ENCODE assay signal across 8 mouse cellular contexts in genomic region chr15:84854171-84854811, GRCm38 (mm10). TPM values are rescaled to one million over a fixed set of nuclear protein-coding genes. Genes with fewer than 3 reads are reported as not detected.
DNase-seq lines count a peak whose midpoint lies in the region; ATAC-seq and TF ChIP-seq lines count a peak whose summit lies in the region.

No protein-coding gene starts in this region.

- no peaks in the 10 kb centered on the region for H3K9me3 ChIP-seq in lung, embryonic 15.5 days
- H3K9me3 ChIP-seq in embryonic facial prominence, embryonic 14.5 days (ENCODE audit: control insufficient read depth, low read length) = no peaks in the 10 kb centered on the region
- H3K9me3 ChIP-seq in intestine, postnatal 0 days (ENCODE audit: control insufficient read depth) = no peaks in the 10 kb centered on the region
- H3K9me3 ChIP-seq in midbrain, embryonic 11.5 days (ENCODE audit: control insufficient read depth, low read length) = no peaks in the 10 kb centered on the region

- no peak overlapping the region for H3K27ac ChIP-seq in lung, embryonic 15.5 days
- H3K27ac ChIP-seq in embryonic facial prominence, embryonic 14.5 days (replicated peaks; ENCODE audit: low read depth, low read length) = no peak overlapping the region
- H3K27ac ChIP-seq in intestine, postnatal 0 days (ENCODE audit: low read depth, low read length) = 0 out of 2 replicates have a peak overlapping the region, but pooled peaks have one; percentile 4
- peak overlapping the region; percentile 98 for H3K27ac ChIP-seq in midbrain, embryonic 11.5 days (ENCODE audit: low read depth, low read length)

- H3K4me2 ChIP-seq in lung, embryonic 15.5 days = peak overlapping the region; percentile 100
- peak overlapping the region; percentile 97 for H3K4me2 ChIP-seq in embryonic facial prominence, embryonic 14.5 days (ENCODE audit: low read depth, low read length)
- H3K4me2 ChIP-seq in intestine, postnatal 0 days (replicated peaks; ENCODE audit: low read depth) = peak overlapping the region; percentile 100
- peak overlapping the region; percentile 74 for H3K4me2 ChIP-seq in midbrain, embryonic 11.5 days

- H3K4me3 ChIP-seq in lung, embryonic 15.5 days = peak overlapping the region; percentile 70
- H3K4me3 ChIP-seq in embryonic facial prominence, embryonic 14.5 days (ENCODE audit: low read depth, low read length) = peak overlapping the region; percentile 74
- peak overlapping the region; percentile 71 for H3K4me3 ChIP-seq in intestine, postnatal 0 days (ENCODE audit: low read depth, low read length)
- peak overlapping the region; percentile 80 for H3K4me3 ChIP-seq in midbrain, embryonic 11.5 days (ENCODE audit: low read depth, low read length)

- no peak for ATAC-seq in lung, embryonic 15.5 days (ENCODE audit: borderline replicate concordance, extremely low read depth, low FRiP score, low TSS enrichment)
- ATAC-seq in embryonic facial prominence, embryonic 14.5 days (ENCODE audit: low read depth) = no peak
- ATAC-seq in intestine, postnatal 0 days = no peak
- ATAC-seq in midbrain, embryonic 11.5 days (ENCODE audit: low FRiP score) = no peak; the same call in 1 of the 2 replicates

- peaks cover 22% of the 10 kb centered on the region for H3K4me1 ChIP-seq in lung, embryonic 15.5 days
- peaks cover 23% of the 10 kb centered on the region for H3K4me1 ChIP-seq in embryonic facial prominence, embryonic 14.5 days (ENCODE audit: control insufficient read depth, insufficient read depth, low read length)
- 0 out of 2 replicates have a peak, but pooled peaks cover 9% of the 10 kb centered on the region for H3K4me1 ChIP-seq in intestine, postnatal 0 days (replicated peaks; ENCODE audit: control insufficient read depth, insufficient read depth, low read length)
- peaks cover 31% of the 10 kb centered on the region for H3K4me1 ChIP-seq in midbrain, embryonic 11.5 days (ENCODE audit: control insufficient read depth, insufficient read depth, low read length)

- peak; percentile 26 for DNase-seq in adrenal gland, adult 8-10 months
- no peak for DNase-seq in adrenal gland, adult (ENCODE audit: inconsistent age in 2 of 2, low spot score in 1 of 2)
- DNase-seq in lung, postnatal 4 days = no peak
- DNase-seq in embryonic facial prominence, embryonic 14.5 days (ENCODE audit: low spot score) = no peak
- peak; percentile 97 for DNase-seq in midbrain, embryonic 11.5 days (ENCODE audit: low spot score, missing footprints)
- DNase-seq in ovary, postnatal 10 days (ENCODE audit: low spot score) = no peak

- H3K36me3 ChIP-seq in lung, embryonic 15.5 days = no peaks in the 10 kb centered on the region
- H3K36me3 ChIP-seq in embryonic facial prominence, embryonic 14.5 days (ENCODE audit: control insufficient read depth, insufficient read depth, low read length) = no peaks in the 10 kb centered on the region
- no peaks in the 10 kb centered on the region for H3K36me3 ChIP-seq in intestine, postnatal 0 days (ENCODE audit: control insufficient read depth, insufficient read depth)
- no peaks in the 10 kb centered on the region for H3K36me3 ChIP-seq in midbrain, embryonic 11.5 days (ENCODE audit: control insufficient read depth, insufficient read depth, low read length)

- no peak for TF ChIP-seq CTCF in intestine, postnatal 0 days (IDR thresholded peaks at IDR 0.05; ENCODE audit: low read depth)

- H3K9ac ChIP-seq in lung, embryonic 15.5 days = peak overlapping the region; percentile 1; the same call in 1 of the 2 replicates
- peak overlapping the region; percentile 78 for H3K9ac ChIP-seq in embryonic facial prominence, embryonic 14.5 days (ENCODE audit: low read depth, low read length)
- 0 out of 2 replicates have a peak overlapping the region, but pooled peaks have one; percentile 11 for H3K9ac ChIP-seq in intestine, postnatal 0 days (ENCODE audit: low read depth, low read length)
- peak overlapping the region; percentile 97 for H3K9ac ChIP-seq in midbrain, embryonic 11.5 days (ENCODE audit: low read length)

- H3K27me3 ChIP-seq in lung, embryonic 15.5 days = peaks cover 35% of the 10 kb centered on the region
- peaks cover 13% of the 10 kb centered on the region; the same call in 1 of the 2 replicates for H3K27me3 ChIP-seq in embryonic facial prominence, embryonic 14.5 days (replicated peaks; ENCODE audit: control insufficient read depth, insufficient read depth, low read length)
- H3K27me3 ChIP-seq in intestine, postnatal 0 days (replicated peaks; ENCODE audit: control insufficient read depth, insufficient read depth, low read length) = 0 out of 2 replicates have a peak, but pooled peaks cover 4% of the 10 kb centered on the region
- H3K27me3 ChIP-seq in midbrain, embryonic 11.5 days (ENCODE audit: control insufficient read depth, insufficient read depth, low read length) = no peaks in the 10 kb centered on the region

- under 1% methylated on average over 49 of the region's 49 CpGs for WGBS in lung, embryonic 15.5 days
- under 1% methylated on average over 32 of the region's 49 CpGs for WGBS in embryonic facial prominence, embryonic 14.5 days
- WGBS in intestine, postnatal 0 days = 1% methylated on average over 49 of the region's 49 CpGs
- 0% methylated on average over 49 of the region's 49 CpGs for WGBS in midbrain, embryonic 11.5 days

RNA-seq across cellular contexts. Expression of gene Phf21b, which starts 1.6 kb away (rescaled TPM):
- 1 to 10 TPM; 4.4 to 5.7 (median 4.9) TPM for total RNA-seq in adrenal gland, adult 8-10 months (2022)
- 0.24 and 0.67 TPM in 2 replicates for polyA plus RNA-seq in lung, embryonic 15.5 days (2015; fragmentation: Nextera tagmentation; extraction: Ambion mirVana)
- polyA plus RNA-seq in embryonic facial prominence, embryonic 14.5 days (2014; fragmentation: Nextera tagmentation; extraction: Ambion mirVana) = 0.49 and 0.52 TPM in 2 replicates
- 0.38 and 0.48 TPM in 2 replicates for polyA plus RNA-seq in intestine, postnatal 0 days (2015; fragmentation: Nextera tagmentation; extraction: Ambion mirVana)
- 26.4 and 26.8 TPM in 2 replicates for polyA plus RNA-seq in midbrain, embryonic 11.5 days (2014; fragmentation: Nextera tagmentation; extraction: Ambion mirVana)

Comparison
In these comparisons a context has a peak if more than half of its experiments do, and no peak if none do; other contexts are left out.
1. DNase-seq: peak in adrenal gland, adult 8-10 months (single experiment) and midbrain, embryonic 11.5 days (single experiment); none in adrenal gland, adult (0 of 2), lung, postnatal 4 days (0 of 2), embryonic facial prominence, embryonic 14.5 days (single experiment) and ovary, postnatal 10 days (single experiment).
2. H3K27ac ChIP-seq: peak in intestine, postnatal 0 days (single experiment) and midbrain, embryonic 11.5 days (single experiment); none in lung, embryonic 15.5 days (single experiment) and embryonic facial prominence, embryonic 14.5 days (single experiment).
3. H3K9ac ChIP-seq: peak in every context shown above with its lines; median percentile 97 in midbrain, embryonic 11.5 days; 78 in embryonic facial prominence, embryonic 14.5 days; 11 in intestine, postnatal 0 days; 1 in lung, embryonic 15.5 days.
4. RNA of gene Phf21b, which starts 1.6 kb away (polyA plus RNA-seq): 26.4 to 26.8 TPM in midbrain, embryonic 11.5 days; 0.49 to 0.52 TPM in embryonic facial prominence, embryonic 14.5 days, 0.38 to 0.48 TPM in intestine, postnatal 0 days and 0.24 to 0.67 TPM in lung, embryonic 15.5 days; every median in the first group is over 10 times any median in the second.
5. Peak in every context shown above with its lines, with median percentiles within 50 percentile points of each other: H3K4me2 ChIP-seq and H3K4me3 ChIP-seq.